In the genomic region with DNA sequence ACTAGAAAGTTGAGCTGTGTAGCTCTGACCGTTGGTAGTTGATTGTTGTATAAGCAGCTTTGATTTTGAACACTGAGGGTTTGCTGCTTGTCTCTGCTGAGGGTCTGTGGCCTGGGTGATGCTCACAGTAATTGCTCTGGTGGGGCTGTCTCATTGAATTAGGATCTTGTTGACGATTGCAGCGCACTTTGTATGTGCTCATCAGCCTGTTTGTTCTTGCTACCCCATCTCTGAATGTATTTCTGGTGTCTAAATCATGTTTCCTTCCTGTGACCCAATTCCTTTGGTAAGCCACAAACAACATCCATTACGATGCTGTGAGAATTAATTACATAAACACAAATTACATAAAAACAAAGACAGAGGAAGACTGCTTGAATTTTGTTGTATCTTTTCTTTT, we compare ENCODE assay signal across 15 mouse cellular contexts. TPM values are rescaled to one million over a fixed set of nuclear protein-coding genes. Genes with fewer than 3 reads are reported as not detected.
DNase-seq lines count a peak whose midpoint lies in the region.
"Had no signal": no experiment of that assay in that cellular context is flagged by ENCODE, and none has a peak within 500 bp of the region (broad histone marks: within the 10 kb centered on the region; RNA-seq: fewer than 3 reads in every experiment).

No protein-coding gene starts in this region.

- peaks cover 14% of the 10 kb centered on the region for H3K4me1 ChIP-seq in embryonic facial prominence, embryonic 10.5 days
- H3K4me1 ChIP-seq: kidney, embryonic 15.5 days; midbrain, embryonic 15.5 days had no signal

- WGBS in embryonic facial prominence, embryonic 10.5 days: 79% methylated on average over 4 of the region's 4 CpGs

- DNase-seq in thymus, postnatal 0 days (ENCODE audit: low spot score): peak; percentile 32
- no peak for DNase-seq in thymus, postnatal 36 days
- peak; percentile 7 for DNase-seq in embryonic facial prominence, embryonic 10.5 days (ENCODE audit: low spot score)
- DNase-seq in naive thymus-derived CD4-positive, alpha-beta T cell, adult 2 months (ENCODE audit: low read depth): peak; percentile 21
- no peak for DNase-seq in kidney, adult 9 months
- DNase-seq in left cerebral cortex, adult 9 months (ENCODE audit: low spot score in 2 of 2): no peak
- no peak for DNase-seq in cerebellum, adult 11-12 months
- DNase-seq: adrenal gland, postnatal 10 days; cerebellum, adult 18-20 months; gastrocnemius, postnatal 10 days; heart, postnatal 14 days; lung, adult 2 months had no signal

- no peak overlapping the region for H3K4me3 ChIP-seq in embryonic facial prominence, embryonic 10.5 days
- H3K4me3 ChIP-seq: kidney, embryonic 15.5 days; midbrain, embryonic 15.5 days had no signal

- no peak overlapping the region for H3K27ac ChIP-seq in embryonic facial prominence, embryonic 10.5 days (replicated peaks)
- H3K27ac ChIP-seq: kidney, embryonic 15.5 days; midbrain, embryonic 15.5 days had no signal

- no peaks in the 10 kb centered on the region for H3K36me3 ChIP-seq in embryonic facial prominence, embryonic 10.5 days (replicated peaks)
- H3K36me3 ChIP-seq: kidney, embryonic 15.5 days; midbrain, embryonic 15.5 days had no signal

- no peaks in the 10 kb centered on the region for H3K27me3 ChIP-seq in embryonic facial prominence, embryonic 10.5 days (replicated peaks; ENCODE audit: low read depth, poor library complexity, severe bottlenecking)
- H3K27me3 ChIP-seq: CH12.LX; kidney, embryonic 15.5 days; midbrain, embryonic 15.5 days had no signal

- H3K9me3 ChIP-seq in embryonic facial prominence, embryonic 10.5 days: 0 out of 2 replicates have a peak, but pooled peaks cover under 1% of the 10 kb centered on the region
- H3K9me3 ChIP-seq: kidney, embryonic 15.5 days; midbrain, embryonic 15.5 days had no signal

RNA-seq across cellular contexts. Expression of a gene that starts 39.5 kb away (rescaled TPM):
- 17.1 and 18.6 TPM in 2 replicates for polyA plus RNA-seq in thymus, postnatal 0 days (2015; fragmentation: Nextera tagmentation; extraction: Ambion mirVana)
- polyA plus RNA-seq in embryonic facial prominence, embryonic 10.5 days (2016; fragmentation: Nextera tagmentation; extraction: Ambion mirVana): 34.0 and 36.5 TPM in 2 replicates

Comparison
In these comparisons a context has a peak if more than half of its experiments do, and no peak if none do; other contexts are left out.
1. DNase-seq: peak in thymus, postnatal 0 days (single experiment), embryonic facial prominence, embryonic 10.5 days (single experiment) and naive thymus-derived CD4-positive, alpha-beta T cell, adult 2 months (single experiment); none in thymus, postnatal 36 days (0 of 2), kidney, adult 9 months (single experiment), left cerebral cortex, adult 9 months (0 of 2) and cerebellum, adult 11-12 months (single experiment).